Comparison of ENCODE assay signal across 8 mouse cellular contexts in genomic region chr15:83149196-83150072, GRCm38 (mm10). TPM values are rescaled to one million over a fixed set of nuclear protein-coding genes. Genes with fewer than 3 reads are reported as not detected.
DNase-seq lines count a peak whose midpoint lies in the region; ATAC-seq lines count a peak whose summit lies in the region.

TSS of gene Poldip3 (minus strand) at chr15:83149384.

- peak within 1 kb of the TSS; percentile 84 for H3K4me2 ChIP-seq in hindbrain, embryonic 12.5 days (replicated peaks)

- WGBS in hindbrain, embryonic 12.5 days: under 1% methylated on average over 56 of the region's 56 CpGs

- H3K27ac ChIP-seq in hindbrain, embryonic 12.5 days: peak within 1 kb of the TSS; percentile 98

- H3K4me1 ChIP-seq in hindbrain, embryonic 12.5 days: peaks cover 15% of the 10 kb centered on the region

- H3K36me3 ChIP-seq in hindbrain, embryonic 12.5 days: peaks cover 31% of the 10 kb centered on the region

- peak within 1 kb of the TSS; percentile 76 for H3K4me3 ChIP-seq in hindbrain, embryonic 12.5 days

- no peaks in the 10 kb centered on the region for H3K27me3 ChIP-seq in hindbrain, embryonic 12.5 days

- DNase-seq in Muller cell, postnatal 12 days (ENCODE audit: inconsistent ontology term): peak; percentile 99
- DNase-seq in cerebellum, adult 9-11 months: peak; percentile 99
- DNase-seq in frontal cortex, postnatal 10 days (ENCODE audit: low spot score in 2 of 2): peak; percentile 95 to 97
- peak; percentile 98 to 99 for DNase-seq in layer of hippocampus, postnatal 14 days (ENCODE audit: low spot score in 2 of 2)
- DNase-seq in lung, postnatal 14 days: peak; percentile 99
- peak; percentile 99 for DNase-seq in retina, adult 2 months (ENCODE audit: low read depth, low spot score)
- peak; percentile 97 to 98 for DNase-seq in thymus, postnatal 36 days

- peak within 1 kb of the TSS; percentile 95 for H3K9ac ChIP-seq in hindbrain, embryonic 12.5 days

- peak; percentile 93 for ATAC-seq in hindbrain, embryonic 12.5 days (ENCODE audit: low FRiP score)

- no peaks in the 10 kb centered on the region for H3K9me3 ChIP-seq in hindbrain, embryonic 12.5 days (replicated peaks)

RNA-seq across cellular contexts. Expression of gene Poldip3, which starts in this region (rescaled TPM):
- 163 and 168 TPM in 2 replicates for polyA plus RNA-seq in hindbrain, embryonic 12.5 days (2016; fragmentation: Nextera tagmentation; extraction: Ambion mirVana)
- 10 to 100 TPM; 85.8 to 87.6 TPM for total RNA-seq in layer of hippocampus, postnatal 14 days (2021)

Comparison
In these comparisons a context has a peak if more than half of its experiments do, and no peak if none do; other contexts are left out.
1. Peak in every context shown above with its lines: DNase-seq, ATAC-seq, H3K4me3 ChIP-seq and H3K27ac ChIP-seq.